Mouse (Mus musculus) limb, embryonic 13.5 days (tissue): ENCODE data around the gene Gnptab. TPM values are rescaled to one million over a fixed set of nuclear protein-coding genes. Genes with fewer than 3 reads are reported as not detected.

Source experiments
- ATAC-seq: fragments of 200-750 bp; cut with Nextera tagmentation; 2 replicates; pipeline ENCODE4 v1.8.0; 2017; ENCODE audit warnings: low read depth, moderate number of reproducible peaks, moderate TSS enrichment; ENCODE audit not compliant: low FRiP score
- H3K27ac ChIP-seq: fragments of 300-500 bp; sonication (generic); 2 replicates; pipeline ENCODE4 v1.5.1; 2015; ENCODE audit warnings: inconsistent platforms, mild to moderate bottlenecking, moderate library complexity
- H3K27me3 ChIP-seq: fragments of 300-500 bp; sonication (generic); 2 replicates; pipeline ENCODE4 v1.6.1; 2015; ENCODE audit warnings: mild to moderate bottlenecking, inconsistent platforms
- H3K36me3 ChIP-seq: fragments of 300-500 bp; sonication (generic); 2 replicates; pipeline ENCODE4 v1.6.1; 2015; ENCODE audit warnings: inconsistent platforms, mild to moderate bottlenecking, moderate library complexity
- H3K4me1 ChIP-seq: fragments of 300-500 bp; sonication (generic); 2 replicates; pipeline ENCODE4 v1.6.1; 2015; ENCODE audit warnings: inconsistent platforms
- H3K4me2 ChIP-seq: fragments of 300-500 bp; sonication (generic); replicated peaks from 2 replicates; pipeline ENCODE4 v1.6.1; 2015; ENCODE audit warnings: inconsistent platforms, mild to moderate bottlenecking, moderate library complexity
- H3K4me3 ChIP-seq: fragments of 300-500 bp; sonication (generic); 2 replicates; pipeline ENCODE4 v1.5.1; 2015; ENCODE audit warnings: moderate library complexity, mild to moderate bottlenecking, inconsistent platforms
- H3K9ac ChIP-seq: fragments of 300-500 bp; sonication (generic); 2 replicates; pipeline ENCODE4 v1.6.1; 2015; ENCODE audit warnings: mild to moderate bottlenecking, inconsistent platforms
- H3K9me3 ChIP-seq: fragments of 300-500 bp; sonication (generic); 2 replicates; pipeline ENCODE4 v1.6.1; 2016; ENCODE audit warnings: inconsistent platforms
- WGBS: fragments of 180-500 bp; shearing (Covaris S2); methylation state at CpG from one replicate; pipeline ENCODE4 v1.1.7; 2015; 5-methylcytosine and 5-hydroxymethylcytosine counted together
- polyA plus RNA-seq: library from polyadenylated mRNA; unstranded; fragments of >200 nt; fragmentation: Nextera tagmentation; extraction: Ambion mirVana; gene quantifications from 2 replicates; pipeline ENCODE4 v1.2.1, GENCODE M21; 2015

Gene Gnptab
- polyA plus RNA-seq, 1 experiment from 2014 or later: 8.7 TPM

- Histone ChIP-seq H3K27me3 (no peaks in the 10 kb centered on the region), H3K9me3 (no peaks in the 10 kb centered on the region)
- WGBS: 73% methylated on average over 6 of the region's 6 CpGs
These were observed 19.8 kb downstream of the Gnptab start for GRCm38 (mm10) chr10:88398668-88399243.

GRCm38 (mm10) chr10:88399271-88399670, 20.3 kb downstream of the Gnptab start:
- no peak for ATAC-seq
- WGBS: 84% methylated on average over 5 of the region's 5 CpGs
- Histone ChIP-seq H3K9me3 (no peaks in the 10 kb centered on the region), H3K9ac (no peak overlapping the region), H3K27me3 (no peaks in the 10 kb centered on the region), H3K36me3 (peaks cover 10% of the 10 kb centered on the region), H3K27ac (no peak overlapping the region), H3K4me1 (no peaks in the 10 kb centered on the region), H3K4me2 (no peak overlapping the region), H3K4me3 (no peak overlapping the region)

More at GRCm38 (mm10) chr10:88398668-88399243, 19.8 kb downstream of the Gnptab start:
- Histone ChIP-seq H3K9ac (no peak overlapping the region), H3K4me2 (no peak overlapping the region), H3K4me3 (no peak overlapping the region), H3K27ac (no peak overlapping the region), H3K36me3 (peaks cover 10% of the 10 kb centered on the region), H3K4me1 (no peaks in the 10 kb centered on the region)
- no peak for ATAC-seq

- Histone ChIP-seq H3K27ac (no peak overlapping the region), H3K4me3 (no peak overlapping the region), H3K27me3 (no peaks in the 10 kb centered on the region), H3K4me2 (no peak overlapping the region), H3K4me1 (no peaks in the 10 kb centered on the region), H3K36me3 (peaks cover 10% of the 10 kb centered on the region), H3K9me3 (no peaks in the 10 kb centered on the region), H3K9ac (no peak overlapping the region)
- 90% methylated on average over 4 of the region's 4 CpGs for WGBS
- ATAC-seq: no peak
These were observed 24.1 kb downstream of the Gnptab start for GRCm38 (mm10) chr10:88403021-88403420.

- Histone ChIP-seq H3K36me3 (peaks cover 10% of the 10 kb centered on the region), H3K9me3 (no peaks in the 10 kb centered on the region), H3K27ac (no peak overlapping the region), H3K4me2 (no peak overlapping the region), H3K27me3 (no peaks in the 10 kb centered on the region), H3K4me3 (no peak overlapping the region), H3K4me1 (no peaks in the 10 kb centered on the region), H3K9ac (no peak overlapping the region)
- WGBS: 61% methylated on average over 6 of the region's 6 CpGs
- no peak for ATAC-seq
These were observed 25.3 kb downstream of the Gnptab start for GRCm38 (mm10) chr10:88404220-88404619.

GRCm38 (mm10) chr10:88405812-88406211, 26.9 kb downstream of the Gnptab start:
- Histone ChIP-seq H3K9me3 (no peaks in the 10 kb centered on the region), H3K36me3 (peaks cover 10% of the 10 kb centered on the region), H3K4me1 (no peaks in the 10 kb centered on the region)

GRCm38 (mm10) chr10:88407875-88408631, 29.1 kb downstream of the Gnptab start:
- 88% methylated on average over 12 of the region's 12 CpGs for WGBS
- no peak overlapping the region for H3K27ac ChIP-seq
- no peaks in the 10 kb centered on the region for H3K4me1 ChIP-seq
- no peaks in the 10 kb centered on the region for H3K9me3 ChIP-seq
- no peak for ATAC-seq
- no peaks in the 10 kb centered on the region for H3K27me3 ChIP-seq
- H3K36me3 ChIP-seq: no peaks in the 10 kb centered on the region
- H3K9ac ChIP-seq: no peak overlapping the region
- H3K4me3 ChIP-seq: no peak overlapping the region
- H3K4me2 ChIP-seq: no peak overlapping the region

More at GRCm38 (mm10) chr10:88405812-88406211, 26.9 kb downstream of the Gnptab start:
- no peak overlapping the region for H3K4me2 ChIP-seq
- no peaks in the 10 kb centered on the region for H3K27me3 ChIP-seq
- 75% methylated on average over 7 of the region's 7 CpGs for WGBS
- H3K27ac ChIP-seq: no peak overlapping the region
- no peak overlapping the region for H3K4me3 ChIP-seq
- H3K9ac ChIP-seq: no peak overlapping the region
- no peak for ATAC-seq

GRCm38 (mm10) chr10:88409751-88410150, 30.8 kb downstream of the Gnptab start:
- H3K9me3 ChIP-seq: no peaks in the 10 kb centered on the region
- H3K27ac ChIP-seq: no peak overlapping the region
- H3K9ac ChIP-seq: no peak overlapping the region
- no peaks in the 10 kb centered on the region for H3K4me1 ChIP-seq
- no peak overlapping the region for H3K4me3 ChIP-seq
- no peak for ATAC-seq
- 0 out of 2 replicates have a peak, but pooled peaks cover under 1% of the 10 kb centered on the region for H3K36me3 ChIP-seq
- no peak overlapping the region for H3K4me2 ChIP-seq
- no peaks in the 10 kb centered on the region for H3K27me3 ChIP-seq
- WGBS: 58% methylated on average over 2 of the region's 2 CpGs

GRCm38 (mm10) chr10:88412290-88412995, 33.5 kb downstream of the Gnptab start:
- Histone ChIP-seq H3K4me1 (no peaks in the 10 kb centered on the region), H3K27ac (no peak overlapping the region), H3K9me3 (no peaks in the 10 kb centered on the region), H3K9ac (no peak overlapping the region), H3K36me3 (peaks cover 16% of the 10 kb centered on the region), H3K27me3 (no peaks in the 10 kb centered on the region), H3K4me2 (no peak overlapping the region), H3K4me3 (no peak overlapping the region)
- ATAC-seq: no peak
- WGBS: 57% methylated on average over 17 of the region's 17 CpGs

- ATAC-seq: no peak
- Histone ChIP-seq H3K36me3 (peaks cover 34% of the 10 kb centered on the region), H3K9me3 (no peaks in the 10 kb centered on the region), H3K4me3 (no peak overlapping the region), H3K4me1 (no peaks in the 10 kb centered on the region), H3K9ac (no peak overlapping the region), H3K27me3 (no peaks in the 10 kb centered on the region), H3K27ac (no peak overlapping the region), H3K4me2 (no peak overlapping the region)
- 93% methylated on average over 5 of the region's 5 CpGs for WGBS
These were observed 38.8 kb downstream of the Gnptab start for GRCm38 (mm10) chr10:88417686-88418085.

- no peaks in the 10 kb centered on the region for H3K9me3 ChIP-seq
- 70% methylated on average over 11 of the region's 11 CpGs for WGBS
- no peak overlapping the region for H3K4me3 ChIP-seq
- H3K9ac ChIP-seq: no peak overlapping the region
- H3K4me1 ChIP-seq: no peaks in the 10 kb centered on the region
- H3K27me3 ChIP-seq: no peaks in the 10 kb centered on the region
- no peak overlapping the region for H3K27ac ChIP-seq
- H3K36me3 ChIP-seq: peaks cover 30% of the 10 kb centered on the region
- no peak for ATAC-seq
- H3K4me2 ChIP-seq: no peak overlapping the region
These were observed 41.2 kb downstream of the Gnptab start for GRCm38 (mm10) chr10:88420141-88420541.

GRCm38 (mm10) chr10:88420655-88421435, 41.9 kb downstream of the Gnptab start:
- WGBS: 92% methylated on average over 19 of the region's 19 CpGs
- Histone ChIP-seq H3K27me3 (no peaks in the 10 kb centered on the region), H3K4me2 (no peak overlapping the region), H3K4me3 (no peak overlapping the region), H3K36me3 (peaks cover 24% of the 10 kb centered on the region), H3K9me3 (no peaks in the 10 kb centered on the region), H3K27ac (no peak overlapping the region), H3K4me1 (no peaks in the 10 kb centered on the region), H3K9ac (no peak overlapping the region)
- no peak for ATAC-seq
